Mouse (Mus musculus) thymus, adult 2 months (tissue): ENCODE data around the gene Ppa2.

Source experiments
- CTCF ChIP-seq: fragments of 200-500 bp; IDR thresholded peaks from 2 replicates; pipeline ENCODE4 v1.5.1; 2012; ENCODE audit warnings: mild to moderate bottlenecking, control low read depth, low read length, moderate library complexity, borderline replicate concordance; ENCODE audit not compliant: control insufficient read depth, poor library complexity, insufficient read depth; ENCODE audit errors: extremely low read depth
- POLR2A ChIP-seq: fragments of 200-500 bp; IDR thresholded peaks from 2 replicates; pipeline ENCODE4 v1.6.1; 2012; ENCODE audit warnings: mild to moderate bottlenecking, low read length, control low read depth, moderate library complexity; ENCODE audit not compliant: control insufficient read depth, poor library complexity, insufficient read depth; ENCODE audit errors: extremely low read depth

GRCm38 (mm10) chr3:133411768-133412167, 101.9 kb downstream of the Ppa2 start:
- no peak for TF ChIP-seq CTCF
- no peak for TF ChIP-seq POLR2A
